Mouse (Mus musculus) lung, embryonic 16.5 days (tissue): ENCODE data around the gene Kbtbd2. TPM values are rescaled to one million over a fixed set of nuclear protein-coding genes. Genes with fewer than 3 reads are reported as not detected.

Experiments
- ATAC-seq: fragments of 200-750 bp; cut with Nextera tagmentation; 2 replicates; pipeline ENCODE4 v1.8.0; 2017; ENCODE audit warnings: low read depth, mild to moderate bottlenecking, moderate library complexity
- H3K27ac ChIP-seq: fragments of 300-500 bp; sonication (generic); 2 replicates; pipeline ENCODE4 v1.5.1; 2014; ENCODE audit warnings: mild to moderate bottlenecking, control low read depth, low read length
- H3K27me3 ChIP-seq: fragments of 300-500 bp; sonication (generic); 2 replicates; pipeline ENCODE4 v1.6.1; 2014; ENCODE audit warnings: low read depth, low read length, mixed read lengths; ENCODE audit not compliant: control insufficient read depth, insufficient read depth
- H3K36me3 ChIP-seq: fragments of 300-500 bp; sonication (generic); 2 replicates; pipeline ENCODE4 v1.6.1; 2014; ENCODE audit warnings: low read length; ENCODE audit not compliant: control insufficient read depth, insufficient read depth
- H3K4me1 ChIP-seq: fragments of 300-500 bp; sonication (generic); replicated peaks from 2 replicates; pipeline ENCODE4 v1.6.1; 2014; ENCODE audit warnings: low read length, mixed read lengths; ENCODE audit not compliant: control insufficient read depth, insufficient read depth
- H3K4me2 ChIP-seq: fragments of 300-500 bp; sonication (generic); 2 replicates; pipeline ENCODE4 v1.6.1; 2014; ENCODE audit warnings: low read depth, low read length, control low read depth
- H3K4me3 ChIP-seq: fragments of 300-500 bp; sonication (generic); 2 replicates; pipeline ENCODE4 v1.5.1; 2014; ENCODE audit warnings: mild to moderate bottlenecking, low read length, control low read depth
- H3K9ac ChIP-seq: fragments of 300-500 bp; sonication (generic); 2 replicates; pipeline ENCODE4 v1.6.1; 2014; ENCODE audit warnings: low read length, control low read depth
- H3K9me3 ChIP-seq: fragments of 300-500 bp; sonication (generic); 2 replicates; pipeline ENCODE4 v1.6.1; 2016; ENCODE audit warnings: low read length; ENCODE audit not compliant: control insufficient read depth
- WGBS: fragments of 180-500 bp; shearing (Covaris S2); extraction: QIAGEN DNeasy Blood & Tissue Kit; methylation state at CpG from one replicate; pipeline ENCODE4 v1.1.7; 2014; 5-methylcytosine and 5-hydroxymethylcytosine counted together
- polyA plus RNA-seq: library from polyadenylated mRNA; unstranded; fragments of >200 nt; fragmentation: Nextera tagmentation; extraction: Ambion mirVana; gene quantifications from 2 replicates; pipeline ENCODE4 v1.2.1, GENCODE M21; 2015

Kbtbd2 gene
- polyA plus RNA-seq, 1 experiment from 2014 or later = 27.8 TPM

DNA sequence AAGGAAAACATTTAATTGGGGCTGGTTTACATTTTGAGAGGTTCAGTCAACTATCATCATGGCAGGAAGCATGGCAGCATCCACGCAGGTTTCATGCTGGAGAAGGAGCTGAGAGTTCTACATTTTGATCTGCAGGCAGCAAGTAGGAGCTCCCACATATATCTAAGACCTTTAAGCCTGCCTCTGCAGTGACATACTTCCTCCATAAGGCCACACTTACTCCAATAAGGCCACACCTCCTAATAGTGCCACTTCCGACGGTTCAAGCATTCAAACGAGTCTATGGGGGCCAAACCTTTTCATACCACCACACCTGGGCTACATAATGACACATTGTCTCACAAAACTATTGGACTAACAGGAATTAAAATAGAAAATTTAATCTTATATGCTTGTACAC is 31.9 kb downstream of the Kbtbd2 start:
- 78% methylated on average over 4 of the region's 4 CpGs for WGBS
- no peaks in the 10 kb centered on the region for H3K27me3 ChIP-seq
- no peaks in the 10 kb centered on the region for H3K4me1 ChIP-seq
- H3K27ac ChIP-seq = no peak overlapping the region
- no peaks in the 10 kb centered on the region for H3K9me3 ChIP-seq
- H3K4me3 ChIP-seq = no peak overlapping the region
- H3K9ac ChIP-seq = no peak overlapping the region
- no peak for ATAC-seq
- peaks cover 5% of the 10 kb centered on the region for H3K36me3 ChIP-seq
- H3K4me2 ChIP-seq = no peak overlapping the region

DNA sequence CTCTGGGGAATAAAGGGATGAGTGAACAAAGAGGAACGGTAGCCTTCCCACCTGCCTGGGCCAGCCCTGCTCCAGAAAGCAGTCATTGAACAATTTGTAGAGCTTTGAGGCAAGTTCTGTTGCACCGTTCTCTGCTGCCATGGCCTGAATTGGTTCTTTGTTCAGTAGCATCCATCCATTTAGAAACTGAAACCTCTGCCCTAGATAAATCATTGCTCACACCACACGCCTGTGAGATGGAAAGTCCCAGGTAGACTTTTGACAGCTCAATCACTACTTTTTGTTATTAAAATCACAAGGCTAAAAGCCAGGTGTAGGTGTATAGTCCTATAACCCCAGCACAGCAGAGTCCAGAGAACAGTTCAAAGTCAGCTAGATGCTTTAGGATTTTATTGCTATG is 32.3 kb downstream of the Kbtbd2 start:
- Histone ChIP-seq H3K27me3 (no peaks in the 10 kb centered on the region), H3K36me3 (peaks cover 5% of the 10 kb centered on the region), H3K4me3 (no peak overlapping the region), H3K9ac (no peak overlapping the region), H3K27ac (no peak overlapping the region), H3K4me2 (no peak overlapping the region), H3K9me3 (no peaks in the 10 kb centered on the region), H3K4me1 (no peaks in the 10 kb centered on the region)
- 80% methylated on average over 3 of the region's 3 CpGs for WGBS
- ATAC-seq = no peak

DNA sequence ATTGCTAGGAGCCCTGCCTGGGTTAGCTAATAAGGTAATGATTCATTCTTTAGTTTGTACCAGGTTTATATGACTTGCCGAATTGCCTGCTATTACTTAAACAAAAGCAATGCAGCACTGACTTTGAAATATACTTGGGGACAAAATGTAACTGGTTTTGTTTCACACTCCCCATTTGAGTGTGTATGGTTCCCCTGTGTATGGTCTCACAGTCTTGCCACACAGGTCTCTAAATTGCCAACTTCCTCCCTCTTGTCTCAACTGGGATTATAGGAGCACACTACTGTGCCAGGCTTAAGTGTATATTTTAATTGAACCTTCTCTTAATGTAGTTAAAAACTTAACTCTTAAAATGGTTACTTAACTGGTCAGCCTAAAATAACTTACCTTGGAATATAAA is 38.3 kb downstream of the Kbtbd2 start:
- Histone ChIP-seq H3K4me1 (no peaks in the 10 kb centered on the region), H3K9me3 (no peaks in the 10 kb centered on the region), H3K4me2 (no peak overlapping the region), H3K9ac (no peak overlapping the region), H3K4me3 (no peak overlapping the region), H3K27me3 (no peaks in the 10 kb centered on the region), H3K36me3 (peaks cover 24% of the 10 kb centered on the region), H3K27ac (no peak overlapping the region)
- WGBS = 91% methylated on average over 1 of the region's 1 CpGs
- no peak for ATAC-seq

DNA sequence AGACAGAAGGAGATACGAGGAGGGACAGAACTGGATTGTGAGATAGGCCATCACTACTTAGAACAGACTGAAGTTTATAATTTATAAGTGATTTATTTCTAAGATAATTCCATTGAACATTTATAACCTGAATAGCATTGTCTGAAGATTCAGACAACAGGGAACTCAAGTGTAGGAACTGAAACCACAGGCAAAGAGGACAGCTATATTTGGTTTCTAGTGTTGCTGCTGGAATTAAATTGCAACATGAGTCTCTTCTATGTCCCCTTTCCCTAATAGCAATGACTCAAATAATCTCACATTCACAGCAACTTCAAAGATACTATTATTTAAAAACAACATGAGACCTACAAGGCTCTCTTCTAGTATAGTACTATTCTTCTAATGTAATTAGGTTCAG is 41.5 kb downstream of the Kbtbd2 start:
- no peak overlapping the region for H3K27ac ChIP-seq
- no peaks in the 10 kb centered on the region for H3K9me3 ChIP-seq
- H3K4me1 ChIP-seq = no peaks in the 10 kb centered on the region
- 89% methylated on average over 1 of the region's 1 CpGs for WGBS
- H3K9ac ChIP-seq = no peak overlapping the region
- H3K4me2 ChIP-seq = no peak overlapping the region
- H3K27me3 ChIP-seq = no peaks in the 10 kb centered on the region
- no peak overlapping the region for H3K4me3 ChIP-seq
- peaks cover 22% of the 10 kb centered on the region for H3K36me3 ChIP-seq
- no peak for ATAC-seq

DNA sequence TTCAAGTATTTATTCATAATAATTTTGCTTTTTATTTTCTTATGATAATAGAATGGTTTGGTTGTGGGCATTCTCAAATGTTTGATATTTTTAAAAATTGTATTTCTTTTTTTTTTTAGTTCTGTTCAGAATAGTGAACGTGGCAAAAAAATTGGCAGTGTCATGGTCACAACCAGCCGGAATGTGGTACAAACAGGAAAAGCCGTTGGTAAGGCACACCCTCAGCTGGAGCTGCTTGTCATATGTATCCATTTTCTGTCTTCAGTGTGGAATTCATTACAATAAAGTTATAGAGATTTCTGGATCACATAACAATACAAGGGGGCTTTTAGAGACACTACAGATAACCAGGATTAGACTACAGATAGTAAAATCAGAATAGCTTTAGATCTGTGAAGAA is 43.9 kb downstream of the Kbtbd2 start:
- Histone ChIP-seq H3K36me3 (peaks cover 15% of the 10 kb centered on the region), H3K4me3 (no peak overlapping the region), H3K9me3 (no peaks in the 10 kb centered on the region), H3K4me1 (no peaks in the 10 kb centered on the region), H3K4me2 (no peak overlapping the region), H3K27me3 (no peaks in the 10 kb centered on the region), H3K27ac (no peak overlapping the region), H3K9ac (no peak overlapping the region)
- WGBS = 91% methylated on average over 3 of the region's 3 CpGs
- no peak for ATAC-seq

DNA sequence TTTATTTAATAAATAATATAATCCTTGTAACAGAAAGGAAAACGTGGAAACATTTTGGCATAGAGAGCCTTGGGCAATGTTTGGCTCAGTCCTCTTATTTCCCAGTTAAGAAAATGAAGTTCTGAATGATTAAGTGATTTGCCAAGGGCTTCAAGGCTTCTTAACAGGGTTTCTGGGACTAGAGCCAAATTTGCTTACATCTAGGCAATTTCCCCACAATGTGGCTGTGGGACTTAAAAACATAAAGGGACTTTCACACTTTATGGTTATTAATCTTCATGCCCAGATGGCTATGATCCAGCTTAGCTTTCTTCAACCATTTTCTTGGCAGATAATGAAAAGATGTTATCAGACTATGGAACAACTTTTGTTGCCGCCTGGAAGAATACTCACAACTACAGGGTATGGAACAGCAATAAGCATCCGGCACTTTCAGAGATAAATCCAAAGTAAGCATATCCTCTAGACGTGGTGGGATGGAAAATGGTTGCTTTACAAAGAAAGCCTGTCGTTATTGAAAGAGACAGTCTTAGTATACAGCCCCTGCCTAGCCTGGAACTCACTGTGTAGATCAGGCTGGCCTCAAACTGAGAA is 51.6 kb downstream of the Kbtbd2 start:
- WGBS = 40% methylated on average over 5 of the region's 5 CpGs

DNA sequence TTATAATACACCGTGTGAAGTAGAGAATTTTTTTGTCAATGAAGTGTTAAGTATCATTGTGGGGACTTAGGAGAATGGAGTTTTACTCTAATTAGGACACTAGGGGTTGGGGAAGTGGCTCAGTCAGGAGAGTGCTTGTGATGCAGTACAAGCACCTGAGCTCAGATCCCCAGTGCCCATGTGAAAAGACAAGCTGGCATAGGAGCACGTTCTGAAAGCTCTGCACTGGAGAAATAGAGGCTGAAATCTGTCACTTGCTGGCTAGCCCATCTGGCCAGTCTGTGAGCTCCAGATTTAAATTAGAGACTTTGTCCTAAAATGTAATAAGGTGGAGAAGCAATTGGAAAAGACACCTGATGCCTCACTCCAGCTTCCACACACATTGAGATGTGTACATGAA is 65.1 kb downstream of the Kbtbd2 start:
- no peaks in the 10 kb centered on the region for H3K4me1 ChIP-seq
- no peak overlapping the region for H3K4me3 ChIP-seq
- WGBS = 83% methylated on average over 2 of the region's 2 CpGs
- ATAC-seq = no peak
- no peak overlapping the region for H3K27ac ChIP-seq
- H3K9ac ChIP-seq = no peak overlapping the region
- H3K4me2 ChIP-seq = no peak overlapping the region
- H3K9me3 ChIP-seq = no peaks in the 10 kb centered on the region
- peaks cover 16% of the 10 kb centered on the region for H3K36me3 ChIP-seq
- no peaks in the 10 kb centered on the region for H3K27me3 ChIP-seq

More for the DNA sequence above, 51.6 kb downstream of the Kbtbd2 start:
- peaks cover 4% of the 10 kb centered on the region for H3K36me3 ChIP-seq
- peak overlapping the region; percentile 36; the same call in 1 of the 2 replicates for H3K27ac ChIP-seq
- no peaks in the 10 kb centered on the region for H3K4me1 ChIP-seq
- no peaks in the 10 kb centered on the region for H3K27me3 ChIP-seq
- ATAC-seq = peak; percentile 82
- H3K4me2 ChIP-seq = no peak overlapping the region
- no peak overlapping the region for H3K4me3 ChIP-seq
- no peaks in the 10 kb centered on the region for H3K9me3 ChIP-seq
- no peak overlapping the region for H3K9ac ChIP-seq

Other genes with a start within 250 kb of the Kbtbd2 start
- 0.60 and 0.89 TPM in 2 replicates for gene Pde1c, start 228.7 kb downstream of the Kbtbd2 start, polyA plus RNA-seq
- 114 and 133 TPM in 2 replicates for gene Lsm5, start 93.1 kb downstream of the Kbtbd2 start, polyA plus RNA-seq
- gene Avl9, start 82.9 kb downstream of the Kbtbd2 start, polyA plus RNA-seq = 10.9 and 11.2 TPM in 2 replicates
- gene Fkbp9, start 34.2 kb upstream of the Kbtbd2 start, polyA plus RNA-seq = 172 and 184 TPM in 2 replicates
- 59.0 and 59.2 TPM in 2 replicates for gene Nt5c3, start 126.1 kb upstream of the Kbtbd2 start, polyA plus RNA-seq
- 0.16 and 0.19 TPM in 2 replicates for gene Vmn1r4, start 126.2 kb upstream of the Kbtbd2 start, polyA plus RNA-seq
- not detected in 2 replicates for gene Vmn1r5, start 172.5 kb upstream of the Kbtbd2 start, polyA plus RNA-seq
- gene Vmn1r6, start 199.4 kb upstream of the Kbtbd2 start, polyA plus RNA-seq = not detected in 2 replicates
- not detected in 2 replicates for gene Vmn1r7, start 227.5 kb upstream of the Kbtbd2 start, polyA plus RNA-seq
- gene Vmn1r8, start 234.5 kb upstream of the Kbtbd2 start, polyA plus RNA-seq = not detected in 2 replicates